Comparison of ENCODE assay signal across 8 mouse cellular contexts in genomic region chrX:53642980-53643961, GRCm38 (mm10). TPM values are rescaled to one million over a fixed set of nuclear protein-coding genes. Genes with fewer than 3 reads are reported as not detected.
DNase-seq lines count a peak whose midpoint lies in the region; ATAC-seq lines count a peak whose summit lies in the region.
"Not testable (repeated sequence)": the region's sequence is repeated elsewhere in the genome, so short reads cannot be mapped to it uniquely, and the experiment has no call there.

Gene Rtl8a (minus strand): TSS chrX:53643682.

- not testable (repeated sequence) for H3K36me3 ChIP-seq in hindbrain, embryonic 15.5 days

- peak within 1 kb of the TSS; percentile 36 for H3K4me3 ChIP-seq in hindbrain, embryonic 15.5 days

- H3K27ac ChIP-seq in hindbrain, embryonic 15.5 days (replicated peaks): peak within 1 kb of the TSS; percentile 57

- DNase-seq in WW6 (ENCODE audit: low read depth, low spot score): peak; percentile 3
- DNase-seq in cerebellum, postnatal 36 days: peak; percentile 77 to 81
- peak; percentile 81 for DNase-seq in gastrocnemius, adult 18-20 months (ENCODE audit: low spot score)
- peak; percentile 62 to 65 for DNase-seq in layer of hippocampus, postnatal 36 days
- DNase-seq in lung, postnatal 25 days (ENCODE audit: low spot score): peak; percentile 85
- DNase-seq in retina, adult 2 months (ENCODE audit: low read depth, low spot score): peak; percentile 72
- peak; percentile 69 for DNase-seq in thymus, postnatal 25 days

- ATAC-seq in hindbrain, embryonic 15.5 days (ENCODE audit: low FRiP score, low read depth): peak; percentile 96

- WGBS in hindbrain, embryonic 15.5 days: 9% methylated on average over 12 of the region's 50 CpGs

- H3K9me3 ChIP-seq in hindbrain, embryonic 15.5 days: not testable (repeated sequence)

- not testable (repeated sequence) for H3K27me3 ChIP-seq in hindbrain, embryonic 15.5 days

- H3K9ac ChIP-seq in hindbrain, embryonic 15.5 days: not testable (repeated sequence)

- peak within 1 kb of the TSS; percentile 55 for H3K4me2 ChIP-seq in hindbrain, embryonic 15.5 days

- H3K4me1 ChIP-seq in hindbrain, embryonic 15.5 days (replicated peaks): not testable (repeated sequence)

RNA-seq across cellular contexts. Expression of gene Rtl8a, which starts in this region (rescaled TPM):
- total RNA-seq in gastrocnemius, adult 18-20 months (2021): 10 to 100 TPM; 63.3 to 64.5 TPM
- polyA plus RNA-seq in hindbrain, embryonic 15.5 days (2015; fragmentation: Nextera tagmentation; extraction: Ambion mirVana): 221 and 240 TPM in 2 replicates
- total RNA-seq in layer of hippocampus, postnatal 36 days (2021): 100 to 1,000 TPM; 187 to 256 TPM

Comparison
In these comparisons a context has a peak if more than half of its experiments do, and no peak if none do; other contexts are left out.
1. Peak in every context shown above with its lines: DNase-seq, ATAC-seq, H3K4me3 ChIP-seq and H3K27ac ChIP-seq.
2. DNase-seq: peak in every context shown above with its lines; median percentile 85 in lung, postnatal 25 days; 81 in gastrocnemius, adult 18-20 months; 79 in cerebellum, postnatal 36 days; 72 in retina, adult 2 months; 69 in thymus, postnatal 25 days; 64 in layer of hippocampus, postnatal 36 days; 3 in WW6.